Mouse (Mus musculus) thymus, postnatal 25 days (tissue): ENCODE results near the gene Klhdc4.

Experiments used
- DNase-seq: peaks from one replicate; pipeline ENCODE4 v3.0.0; 2022

The Klhdc4 gene

GRCm38 (mm10) chr8:121829048-121829776, at the start of gene Klhdc4:
TSS of gene Klhdc4 (minus strand) at chr8:121829569.
- DNase-seq, result peak; percentile 90

GRCm38 (mm10) chr8:121877828-121878480, 48.6 kb upstream of the Klhdc4 start:
- DNase-seq, result no peak

- DNase-seq, result no peak
Observed at GRCm38 (mm10) chr8:121877212-121877611, 47.8 kb upstream of the Klhdc4 start.

- no peak for DNase-seq
Observed at GRCm38 (mm10) chr8:121875517-121875916, 46.1 kb upstream of the Klhdc4 start.

GRCm38 (mm10) chr8:121875045-121875444, 45.7 kb upstream of the Klhdc4 start:
- DNase-seq, result no peak

GRCm38 (mm10) chr8:121874031-121874430, 44.7 kb upstream of the Klhdc4 start:
- DNase-seq, result peak; percentile 26

- DNase-seq, result no peak
Observed at GRCm38 (mm10) chr8:121871833-121872440, 42.6 kb upstream of the Klhdc4 start.

GRCm38 (mm10) chr8:121870190-121870589, 40.8 kb upstream of the Klhdc4 start:
- no peak for DNase-seq

- no peak for DNase-seq
Observed at GRCm38 (mm10) chr8:121868896-121869295, 39.5 kb upstream of the Klhdc4 start.

- no peak for DNase-seq
Observed at GRCm38 (mm10) chr8:121868196-121868595, 38.8 kb upstream of the Klhdc4 start.

- DNase-seq, result no peak
Observed at GRCm38 (mm10) chr8:121865356-121865755, 36.0 kb upstream of the Klhdc4 start.

GRCm38 (mm10) chr8:121861806-121862548, 32.6 kb upstream of the Klhdc4 start:
- no peak for DNase-seq

- no peak for DNase-seq
Observed at GRCm38 (mm10) chr8:121861276-121861675, 31.9 kb upstream of the Klhdc4 start.

GRCm38 (mm10) chr8:121857747-121858146, 28.4 kb upstream of the Klhdc4 start:
- no peak for DNase-seq

GRCm38 (mm10) chr8:121857331-121857730, 28.0 kb upstream of the Klhdc4 start:
- no peak for DNase-seq

GRCm38 (mm10) chr8:121856071-121856746, 26.8 kb upstream of the Klhdc4 start:
- DNase-seq, result no peak

GRCm38 (mm10) chr8:121853586-121853985, 24.2 kb upstream of the Klhdc4 start:
- no peak for DNase-seq

GRCm38 (mm10) chr8:121852464-121852863, 23.1 kb upstream of the Klhdc4 start:
- no peak for DNase-seq

GRCm38 (mm10) chr8:121851716-121852115, 22.3 kb upstream of the Klhdc4 start:
- no peak for DNase-seq

- peak; percentile 98 for DNase-seq
Observed at GRCm38 (mm10) chr8:121850821-121851470, 21.6 kb upstream of the Klhdc4 start.

GRCm38 (mm10) chr8:121850436-121850820, 21.1 kb upstream of the Klhdc4 start:
- DNase-seq, result no peak

GRCm38 (mm10) chr8:121850018-121850417, 20.6 kb upstream of the Klhdc4 start:
- DNase-seq, result peak; percentile 78
